Mouse (Mus musculus): Measurements from ENCODE around the gene Flnc.

DNA sequence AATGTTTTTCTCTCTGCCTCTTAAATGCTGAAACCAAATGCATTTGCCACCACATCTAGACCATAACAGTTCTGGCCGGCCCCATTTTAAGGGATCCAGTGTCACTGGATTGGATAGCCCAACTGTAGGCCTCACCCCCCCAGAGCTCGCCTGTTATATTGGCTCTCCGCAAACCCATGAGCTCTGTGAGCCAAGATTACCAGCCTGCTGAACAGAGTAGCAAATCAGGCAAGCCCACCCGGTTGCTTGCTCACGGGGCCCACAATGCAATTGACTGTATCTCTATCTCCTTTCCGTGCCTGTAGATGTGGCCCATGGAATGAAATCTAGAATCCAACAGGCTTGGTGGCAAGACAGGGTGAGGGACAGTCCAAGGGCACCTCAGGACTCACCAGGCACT lies 67.8 kb downstream of the Flnc start:
- TF ChIP-seq CTCF (IDR thresholded peaks at IDR 0.05; ENCODE audit: extremely low read depth, insufficient read depth, low read length) (no peak), POLR2A (IDR thresholded peaks at IDR 0.05; ENCODE audit: extremely low read depth, insufficient read depth, low read length) (no peak)
